Mouse (Mus musculus) lung, embryonic 15.5 days (tissue): ENCODE measurements around the gene Patl2. TPM values are rescaled to one million over a fixed set of nuclear protein-coding genes. Genes with fewer than 3 reads are reported as not detected.
"Not testable (repeated sequence)": the region's sequence is repeated elsewhere in the genome, so short reads cannot be mapped to it uniquely, and the experiment has no call there.

ENCODE experiments used
- ATAC-seq: fragments of 200-750 bp; cut with Nextera tagmentation; 2 replicates; pipeline ENCODE4 v1.8.0; 2017; ENCODE audit warnings: moderate number of reproducible peaks, borderline replicate concordance; ENCODE audit not compliant: low FRiP score, low TSS enrichment; ENCODE audit errors: extremely low read depth
- H3K27ac ChIP-seq: fragments of 300-500 bp; sonication (generic); 2 replicates; pipeline ENCODE4 v1.5.1; 2015; ENCODE audit warnings: moderate library complexity, mild to moderate bottlenecking, inconsistent platforms
- H3K27me3 ChIP-seq: fragments of 300-500 bp; sonication (generic); 2 replicates; pipeline ENCODE4 v1.6.1; 2015; ENCODE audit warnings: inconsistent platforms
- H3K36me3 ChIP-seq: fragments of 300-500 bp; sonication (generic); 2 replicates; pipeline ENCODE4 v1.6.1; 2015; ENCODE audit warnings: inconsistent platforms
- H3K4me1 ChIP-seq: fragments of 300-500 bp; sonication (generic); 2 replicates; pipeline ENCODE4 v1.6.1; 2015; ENCODE audit warnings: inconsistent platforms
- H3K4me2 ChIP-seq: fragments of 300-500 bp; sonication (generic); 2 replicates; pipeline ENCODE4 v1.6.1; 2015; ENCODE audit warnings: inconsistent platforms, mild to moderate bottlenecking, moderate library complexity
- H3K4me3 ChIP-seq: fragments of 300-500 bp; sonication (generic); 2 replicates; pipeline ENCODE4 v1.5.1; 2015; ENCODE audit warnings: mild to moderate bottlenecking, inconsistent platforms
- H3K9ac ChIP-seq: fragments of 300-500 bp; sonication (generic); 2 replicates; pipeline ENCODE4 v1.6.1; 2015; ENCODE audit warnings: inconsistent platforms
- H3K9me3 ChIP-seq: fragments of 300-500 bp; sonication (generic); 2 replicates; pipeline ENCODE4 v1.6.1; 2016; ENCODE audit warnings: inconsistent platforms
- WGBS: fragments of 180-500 bp; shearing (Covaris S2); methylation state at CpG from one replicate; pipeline ENCODE4 v1.1.7; 2015; 5-methylcytosine and 5-hydroxymethylcytosine counted together
- polyA plus RNA-seq: library from polyadenylated mRNA; unstranded; fragments of >200 nt; fragmentation: Nextera tagmentation; extraction: Ambion mirVana; gene quantifications from 2 replicates; pipeline ENCODE4 v1.2.1, GENCODE M21; 2015

The Patl2 gene
- polyA plus RNA-seq, 1 experiment from 2014 or later = not detected

- H3K27me3 ChIP-seq, H3K9me3 ChIP-seq, H3K4me1 ChIP-seq, H3K4me2 ChIP-seq, ATAC-seq, H3K4me3 ChIP-seq, H3K9ac ChIP-seq, H3K27ac ChIP-seq: not testable (repeated sequence)
- H3K36me3 ChIP-seq = peaks cover 59% of the 10 kb centered on the region
- 80% methylated on average over 5 of the region's 5 CpGs for WGBS
Observed at GRCm38 (mm10) chr2:122097686-122098085, 88.3 kb downstream of the Patl2 start.

GRCm38 (mm10) chr2:122093844-122094243 lies 92.1 kb downstream of the Patl2 start:
- Histone ChIP-seq H3K27ac (no peak overlapping the region), H3K27me3 (no peaks in the 10 kb centered on the region), H3K9me3 (no peaks in the 10 kb centered on the region), H3K9ac (no peak overlapping the region), H3K36me3 (peaks cover 65% of the 10 kb centered on the region), H3K4me3 (no peak overlapping the region), H3K4me2 (no peak overlapping the region), H3K4me1 (no peaks in the 10 kb centered on the region)
- 89% methylated on average over 4 of the region's 4 CpGs for WGBS
- no peak for ATAC-seq

- Histone ChIP-seq H3K36me3 (peaks cover 48% of the 10 kb centered on the region), H3K4me2 (no peak overlapping the region), H3K9ac (no peak overlapping the region), H3K27ac (peak overlapping the region; percentile 48; the same call in 1 of the 2 replicates), H3K4me3 (no peak overlapping the region), H3K9me3 (no peaks in the 10 kb centered on the region), H3K27me3 (no peaks in the 10 kb centered on the region), H3K4me1 (peaks cover 18% of the 10 kb centered on the region)
- WGBS = 48% methylated on average over 4 of the region's 4 CpGs
- no peak for ATAC-seq
Observed at GRCm38 (mm10) chr2:122086446-122086845, 99.5 kb downstream of the Patl2 start.

- 29% methylated on average over 7 of the region's 7 CpGs for WGBS
- H3K4me1 ChIP-seq = peaks cover 15% of the 10 kb centered on the region
- H3K4me3 ChIP-seq = no peak overlapping the region
- H3K36me3 ChIP-seq = peaks cover 44% of the 10 kb centered on the region
- 0 out of 2 replicates have a peak overlapping the region, but pooled peaks have one; percentile 29 for H3K27ac ChIP-seq
- H3K27me3 ChIP-seq = no peaks in the 10 kb centered on the region
- no peak overlapping the region for H3K4me2 ChIP-seq
- H3K9me3 ChIP-seq = no peaks in the 10 kb centered on the region
- H3K9ac ChIP-seq = no peak overlapping the region
- no peak for ATAC-seq
Observed at GRCm38 (mm10) chr2:122081728-122082456, 104.1 kb downstream of the Patl2 start.

Other genes starting within 250 kb of the Patl2 start
- 51.6 and 53.1 TPM in 2 replicates for gene Ctdspl2, start 230.2 kb downstream of the Patl2 start, polyA plus RNA-seq
- gene Mageb3, start 230.1 kb downstream of the Patl2 start, polyA plus RNA-seq = 0.09 and 0.24 TPM in 2 replicates
- gene Eif3j1, start 157.6 kb downstream of the Patl2 start, polyA plus RNA-seq = 9.9 and 10.7 TPM in 2 replicates
- 8.8 and 10.2 TPM in 2 replicates for gene Spg11, start 67.8 kb downstream of the Patl2 start, polyA plus RNA-seq
- 350 and 374 TPM in 2 replicates for gene B2m, start 38.5 kb downstream of the Patl2 start, polyA plus RNA-seq
- gene Trim69, start 25.5 kb downstream of the Patl2 start, polyA plus RNA-seq = 0.11 TPM in 1 of 2 replicates, not detected in the other
- not detected in 2 replicates for gene Terb2, start 83 bp upstream of the Patl2 start, polyA plus RNA-seq
- gene Sord, start 48.6 kb upstream of the Patl2 start, polyA plus RNA-seq = 18.6 and 21.7 TPM in 2 replicates
- 0.04 TPM in 2 replicates for gene Duox2, start 112.3 kb upstream of the Patl2 start, polyA plus RNA-seq
- gene Duoxa2, start 112.7 kb upstream of the Patl2 start, polyA plus RNA-seq = not detected in 2 replicates
- gene Duoxa1, start 127.5 kb upstream of the Patl2 start, polyA plus RNA-seq = 0.20 and 0.35 TPM in 2 replicates
- 0.04 and 0.10 TPM in 2 replicates for gene Duox1, start 129.5 kb upstream of the Patl2 start, polyA plus RNA-seq
- gene Shf, start 183.0 kb upstream of the Patl2 start, polyA plus RNA-seq = 2.1 and 2.9 TPM in 2 replicates
- 0.16 and 0.31 TPM in 2 replicates for gene Slc28a2, start 240.3 kb upstream of the Patl2 start, polyA plus RNA-seq